Mouse (Mus musculus) lung, embryonic 15.5 days (tissue): ENCODE results near the gene Herc3. TPM values are rescaled to one million over a fixed set of nuclear protein-coding genes. Genes with fewer than 3 reads are reported as not detected.

Experiments used
- ATAC-seq: fragments of 200-750 bp; cut with Nextera tagmentation; 2 replicates; pipeline ENCODE4 v1.8.0; 2017; ENCODE audit warnings: moderate number of reproducible peaks, borderline replicate concordance; ENCODE audit not compliant: low FRiP score, low TSS enrichment; ENCODE audit errors: extremely low read depth
- H3K27ac ChIP-seq: fragments of 300-500 bp; sonication (generic); 2 replicates; pipeline ENCODE4 v1.5.1; 2015; ENCODE audit warnings: moderate library complexity, mild to moderate bottlenecking, inconsistent platforms
- H3K27me3 ChIP-seq: fragments of 300-500 bp; sonication (generic); 2 replicates; pipeline ENCODE4 v1.6.1; 2015; ENCODE audit warnings: inconsistent platforms
- H3K36me3 ChIP-seq: fragments of 300-500 bp; sonication (generic); 2 replicates; pipeline ENCODE4 v1.6.1; 2015; ENCODE audit warnings: inconsistent platforms
- H3K4me1 ChIP-seq: fragments of 300-500 bp; sonication (generic); 2 replicates; pipeline ENCODE4 v1.6.1; 2015; ENCODE audit warnings: inconsistent platforms
- H3K4me2 ChIP-seq: fragments of 300-500 bp; sonication (generic); 2 replicates; pipeline ENCODE4 v1.6.1; 2015; ENCODE audit warnings: inconsistent platforms, mild to moderate bottlenecking, moderate library complexity
- H3K4me3 ChIP-seq: fragments of 300-500 bp; sonication (generic); 2 replicates; pipeline ENCODE4 v1.5.1; 2015; ENCODE audit warnings: mild to moderate bottlenecking, inconsistent platforms
- H3K9ac ChIP-seq: fragments of 300-500 bp; sonication (generic); 2 replicates; pipeline ENCODE4 v1.6.1; 2015; ENCODE audit warnings: inconsistent platforms
- H3K9me3 ChIP-seq: fragments of 300-500 bp; sonication (generic); 2 replicates; pipeline ENCODE4 v1.6.1; 2016; ENCODE audit warnings: inconsistent platforms
- WGBS: fragments of 180-500 bp; shearing (Covaris S2); methylation state at CpG from one replicate; pipeline ENCODE4 v1.1.7; 2015; 5-methylcytosine and 5-hydroxymethylcytosine counted together
- polyA plus RNA-seq: library from polyadenylated mRNA; unstranded; fragments of >200 nt; fragmentation: Nextera tagmentation; extraction: Ambion mirVana; gene quantifications from 2 replicates; pipeline ENCODE4 v1.2.1, GENCODE M21; 2015

Herc3 gene
- polyA plus RNA-seq, 1 experiment from 2014 or later, result 9.9 TPM

- no peaks in the 10 kb centered on the region for H3K36me3 ChIP-seq
- H3K4me2 ChIP-seq, result no peak overlapping the region
- H3K4me3 ChIP-seq, result no peak overlapping the region
- no peak overlapping the region for H3K9ac ChIP-seq
- no peaks in the 10 kb centered on the region for H3K27me3 ChIP-seq
- no peaks in the 10 kb centered on the region for H3K4me1 ChIP-seq
- no peak overlapping the region for H3K27ac ChIP-seq
- ATAC-seq, result no peak
- no peaks in the 10 kb centered on the region for H3K9me3 ChIP-seq
- WGBS, result 76% methylated on average over 9 of the region's 9 CpGs
Measured at GRCm38 (mm10) chr6:58929911-58930431, 98.7 kb downstream of the Herc3 start.

- H3K27ac ChIP-seq, result no peak overlapping the region
- WGBS, result 76% methylated on average over 4 of the region's 4 CpGs
- no peaks in the 10 kb centered on the region for H3K27me3 ChIP-seq
- no peak overlapping the region for H3K4me2 ChIP-seq
- no peaks in the 10 kb centered on the region for H3K9me3 ChIP-seq
- H3K4me1 ChIP-seq, result no peaks in the 10 kb centered on the region
- H3K4me3 ChIP-seq, result no peak overlapping the region
- H3K9ac ChIP-seq, result no peak overlapping the region
- no peak for ATAC-seq
- no peaks in the 10 kb centered on the region for H3K36me3 ChIP-seq
Measured at GRCm38 (mm10) chr6:58931149-58931548, 99.9 kb downstream of the Herc3 start.

DNA sequence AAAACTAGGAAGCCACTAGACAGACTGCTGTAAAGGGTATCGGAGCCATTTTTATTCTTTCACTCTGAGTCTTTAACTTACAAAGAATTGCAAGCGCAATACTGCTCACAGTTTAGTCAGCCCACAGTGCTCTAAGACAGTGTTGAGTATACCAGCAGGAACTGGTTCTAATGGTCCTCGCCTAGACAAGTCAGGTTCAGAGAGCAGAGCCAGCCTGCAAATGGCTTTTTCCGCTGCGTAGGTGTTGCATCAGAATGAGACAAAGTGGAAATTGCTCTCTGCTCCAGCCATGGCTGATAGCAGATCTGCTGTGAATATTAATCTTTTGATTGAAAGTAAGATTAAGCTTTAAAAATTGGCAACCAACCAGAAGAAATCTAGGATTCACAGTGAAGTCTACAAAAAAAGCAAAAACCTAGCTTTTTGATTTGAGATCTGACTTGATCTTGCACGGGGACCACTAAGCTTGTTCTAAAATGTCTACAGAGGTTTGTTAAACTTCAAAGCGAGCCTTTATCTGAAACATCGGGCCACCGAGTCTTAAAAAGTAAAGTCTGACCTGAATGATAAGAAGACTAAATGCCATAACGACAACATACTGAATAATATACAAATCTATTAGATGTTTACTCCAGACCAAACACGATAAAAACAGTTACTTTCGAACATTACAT is 101.4 kb downstream of the Herc3 start:
- Histone ChIP-seq H3K9ac (no peak overlapping the region), H3K36me3 (no peaks in the 10 kb centered on the region), H3K27ac (no peak overlapping the region), H3K27me3 (no peaks in the 10 kb centered on the region), H3K4me1 (no peaks in the 10 kb centered on the region), H3K9me3 (no peaks in the 10 kb centered on the region), H3K4me3 (no peak overlapping the region), H3K4me2 (no peak overlapping the region)
- 72% methylated on average over 12 of the region's 12 CpGs for WGBS
- no peak for ATAC-seq

GRCm38 (mm10) chr6:58933189-58933913 is 102.1 kb downstream of the Herc3 start:
- Histone ChIP-seq H3K27me3 (no peaks in the 10 kb centered on the region), H3K4me3 (no peak overlapping the region), H3K9me3 (no peaks in the 10 kb centered on the region), H3K9ac (no peak overlapping the region), H3K4me1 (no peaks in the 10 kb centered on the region), H3K36me3 (no peaks in the 10 kb centered on the region), H3K4me2 (no peak overlapping the region), H3K27ac (no peak overlapping the region)
- WGBS, result 61% methylated on average over 6 of the region's 6 CpGs
- no peak for ATAC-seq

- Histone ChIP-seq H3K4me2 (no peak overlapping the region), H3K27ac (no peak overlapping the region), H3K36me3 (no peaks in the 10 kb centered on the region), H3K9ac (no peak overlapping the region), H3K27me3 (no peaks in the 10 kb centered on the region), H3K4me3 (no peak overlapping the region), H3K4me1 (no peaks in the 10 kb centered on the region), H3K9me3 (no peaks in the 10 kb centered on the region)
- WGBS, result 71% methylated on average over 4 of the region's 4 CpGs
- ATAC-seq, result no peak
Measured at GRCm38 (mm10) chr6:58934144-58934543, 102.9 kb downstream of the Herc3 start.

- no peak overlapping the region for H3K27ac ChIP-seq
- H3K4me3 ChIP-seq, result no peak overlapping the region
- no peaks in the 10 kb centered on the region for H3K4me1 ChIP-seq
- ATAC-seq, result no peak
- no peaks in the 10 kb centered on the region for H3K9me3 ChIP-seq
- no peak overlapping the region for H3K9ac ChIP-seq
- no peaks in the 10 kb centered on the region for H3K36me3 ChIP-seq
- H3K27me3 ChIP-seq, result no peaks in the 10 kb centered on the region
- H3K4me2 ChIP-seq, result no peak overlapping the region
Measured at GRCm38 (mm10) chr6:58937726-58938125, 106.5 kb downstream of the Herc3 start.

- H3K9me3 ChIP-seq, result no peaks in the 10 kb centered on the region
- no peaks in the 10 kb centered on the region for H3K27me3 ChIP-seq
- H3K4me3 ChIP-seq, result no peak overlapping the region
- H3K27ac ChIP-seq, result no peak overlapping the region
- 89% methylated on average over 2 of the region's 2 CpGs for WGBS
- H3K9ac ChIP-seq, result no peak overlapping the region
- no peaks in the 10 kb centered on the region for H3K4me1 ChIP-seq
- H3K4me2 ChIP-seq, result no peak overlapping the region
- ATAC-seq, result no peak
- H3K36me3 ChIP-seq, result no peaks in the 10 kb centered on the region
Measured at GRCm38 (mm10) chr6:58942276-58942675, 111.0 kb downstream of the Herc3 start.

- ATAC-seq, result no peak
- Histone ChIP-seq H3K4me2 (no peak overlapping the region), H3K4me1 (no peaks in the 10 kb centered on the region), H3K27me3 (no peaks in the 10 kb centered on the region), H3K9me3 (no peaks in the 10 kb centered on the region), H3K9ac (no peak overlapping the region), H3K36me3 (no peaks in the 10 kb centered on the region), H3K27ac (no peak overlapping the region), H3K4me3 (no peak overlapping the region)
- WGBS, result 79% methylated on average over 3 of the region's 3 CpGs
Measured at GRCm38 (mm10) chr6:58943958-58944357, 112.7 kb downstream of the Herc3 start.

DNA sequence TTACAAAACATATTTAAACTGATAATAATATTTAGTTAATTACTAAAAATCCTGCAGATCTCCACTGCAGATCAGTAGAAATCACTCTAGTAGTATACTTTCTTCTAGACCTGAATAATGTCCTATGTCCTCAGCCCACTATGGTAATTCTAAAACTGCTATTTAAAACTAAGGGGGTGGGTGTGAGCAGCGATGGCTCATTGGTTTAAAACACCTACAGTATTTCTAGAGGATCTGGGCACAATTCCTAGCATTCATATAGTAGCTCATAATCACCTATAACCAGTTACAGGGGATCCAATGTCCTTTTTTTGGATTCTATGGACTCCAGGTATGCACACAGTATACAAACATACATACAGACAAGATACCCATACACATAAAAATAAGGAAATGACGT is 115.0 kb downstream of the Herc3 start:
- no peaks in the 10 kb centered on the region for H3K27me3 ChIP-seq
- H3K9ac ChIP-seq, result no peak overlapping the region
- peaks cover 3% of the 10 kb centered on the region; the same call in 1 of the 2 replicates for H3K36me3 ChIP-seq
- ATAC-seq, result no peak
- no peaks in the 10 kb centered on the region for H3K9me3 ChIP-seq
- WGBS, result 55% methylated on average over 2 of the region's 2 CpGs
- no peak overlapping the region for H3K27ac ChIP-seq
- no peak overlapping the region for H3K4me3 ChIP-seq
- no peaks in the 10 kb centered on the region for H3K4me1 ChIP-seq
- H3K4me2 ChIP-seq, result no peak overlapping the region

DNA sequence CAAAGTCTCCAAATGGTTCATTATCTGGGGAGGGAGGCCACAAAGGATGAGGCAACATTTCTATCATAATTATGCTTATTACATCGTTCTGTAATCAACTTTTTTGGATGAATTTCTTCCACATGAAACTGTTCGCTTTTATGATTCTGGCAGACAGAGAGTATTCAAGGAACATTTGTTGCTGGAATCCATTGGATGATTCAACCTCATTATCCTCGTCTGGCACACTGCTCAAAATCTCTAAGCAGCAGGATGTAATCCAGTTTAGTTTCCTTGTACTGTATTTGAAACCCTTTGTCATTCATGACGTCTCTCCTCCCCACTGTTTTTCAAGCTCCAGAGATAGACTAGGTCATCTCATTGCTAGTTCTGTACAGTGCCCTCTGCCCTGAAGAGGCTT is 115.6 kb downstream of the Herc3 start:
- H3K36me3 ChIP-seq, result peaks cover 3% of the 10 kb centered on the region; the same call in 1 of the 2 replicates
- no peak overlapping the region for H3K4me3 ChIP-seq
- ATAC-seq, result no peak
- H3K4me1 ChIP-seq, result no peaks in the 10 kb centered on the region
- 73% methylated on average over 4 of the region's 4 CpGs for WGBS
- no peaks in the 10 kb centered on the region for H3K9me3 ChIP-seq
- no peaks in the 10 kb centered on the region for H3K27me3 ChIP-seq
- no peak overlapping the region for H3K4me2 ChIP-seq
- H3K27ac ChIP-seq, result no peak overlapping the region
- no peak overlapping the region for H3K9ac ChIP-seq

DNA sequence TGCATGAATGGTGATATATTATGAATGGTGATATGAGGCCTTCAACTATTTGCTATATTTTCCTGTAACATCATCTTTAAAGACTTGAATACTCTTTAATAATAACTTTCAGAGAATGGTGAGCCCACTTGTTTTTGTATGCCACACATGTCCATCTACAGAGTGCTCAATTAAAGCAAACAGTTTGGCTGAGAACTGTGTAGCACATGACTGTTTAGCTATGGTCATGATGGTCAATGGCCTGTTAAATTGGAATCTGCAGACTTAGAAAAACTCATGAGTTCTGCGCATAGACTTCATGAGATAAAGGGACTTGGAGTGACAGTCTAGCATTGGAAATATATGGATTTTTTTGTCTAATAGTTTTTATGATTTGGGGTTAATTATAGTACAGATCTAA is 119.1 kb downstream of the Herc3 start:
- Histone ChIP-seq H3K27ac (no peak overlapping the region), H3K9ac (no peak overlapping the region), H3K27me3 (no peaks in the 10 kb centered on the region), H3K4me2 (no peak overlapping the region), H3K4me3 (no peak overlapping the region), H3K4me1 (no peaks in the 10 kb centered on the region), H3K36me3 (peaks cover 11% of the 10 kb centered on the region), H3K9me3 (no peaks in the 10 kb centered on the region)
- ATAC-seq, result no peak
- 90% methylated on average over 1 of the region's 1 CpGs for WGBS
